Mouse (Mus musculus) E14TG2a.4 (cell line): ENCODE data around the gene Ints11.

Source experiments
- H3K27me3 ChIP-seq: 2 replicates; pipeline ENCODE4 v1.6.1; 2014; ENCODE audit warnings: low read length, control low read depth; ENCODE audit not compliant: insufficient read depth
- H3K36me3 ChIP-seq: 2 replicates; pipeline ENCODE4 v1.6.1; 2014; ENCODE audit warnings: low read length, control low read depth; ENCODE audit not compliant: insufficient read depth
- H3K4me1 ChIP-seq: replicated peaks from 2 replicates; pipeline ENCODE4 v1.6.1; 2014; ENCODE audit warnings: low read depth, low read length, control low read depth
- H3K4me3 ChIP-seq: replicated peaks from 2 replicates; pipeline ENCODE4 v1.5.1; 2014; ENCODE audit warnings: mild to moderate bottlenecking, low read length
- H3K9me3 ChIP-seq: 2 replicates; pipeline ENCODE4 v1.6.1; 2014; ENCODE audit warnings: low read length, control low read depth
- CTCF ChIP-seq: conservative IDR thresholded peaks from 2 replicates; pipeline ENCODE4 v1.5.1; 2014; ENCODE audit warnings: low read length
- NANOG ChIP-seq: IDR thresholded peaks from 2 replicates; pipeline ENCODE4 v1.6.1; 2014; ENCODE audit warnings: borderline replicate concordance, low read length, mixed read lengths
- POU5F1 ChIP-seq: IDR thresholded peaks from 2 replicates; pipeline ENCODE4 v1.6.1; 2014; ENCODE audit warnings: low read length, borderline replicate concordance

Ints11 gene

DNA sequence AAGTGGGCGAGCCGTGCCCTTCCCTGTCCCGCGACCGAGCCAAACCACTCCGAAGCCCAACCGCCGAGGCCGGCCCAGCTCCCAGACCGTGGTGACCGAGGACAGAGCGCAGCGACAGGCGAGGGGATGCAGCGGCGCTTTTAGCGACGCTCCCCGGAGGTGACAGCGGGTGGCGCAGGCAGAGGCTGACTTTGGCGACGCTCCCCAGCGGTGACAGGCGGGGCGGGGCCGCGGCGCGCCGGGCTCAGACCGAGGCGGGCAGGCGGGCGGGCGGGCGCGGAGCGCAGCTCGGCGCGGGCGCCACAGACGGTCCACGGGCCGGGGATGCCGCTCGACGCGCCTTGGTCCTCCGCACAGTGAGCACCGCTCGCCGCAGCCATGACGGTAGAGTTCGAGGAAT lies 22.7 kb downstream of the Ints11 start:
- Histone ChIP-seq H3K36me3 (peaks cover 47% of the 10 kb centered on the region), H3K4me3 (peak overlapping the region; percentile 99), H3K4me1 (peaks cover 70% of the 10 kb centered on the region), H3K27me3 (peaks cover 3% of the 10 kb centered on the region; the same call in 1 of the 2 replicates), H3K9me3 (no peaks in the 10 kb centered on the region)
- TF ChIP-seq CTCF (no peak), NANOG (no peak), POU5F1 (no peak)

- Histone ChIP-seq H3K27me3 (peaks cover 3% of the 10 kb centered on the region; the same call in 1 of the 2 replicates), H3K4me3 (peak overlapping the region; percentile 99)
- TF ChIP-seq POU5F1, result no peak
- no peak for TF ChIP-seq NANOG
- no peak for TF ChIP-seq CTCF
Observed at GRCm38 (mm10) chr4:155892438-155893211, 23.3 kb downstream of the Ints11 start.

DNA sequence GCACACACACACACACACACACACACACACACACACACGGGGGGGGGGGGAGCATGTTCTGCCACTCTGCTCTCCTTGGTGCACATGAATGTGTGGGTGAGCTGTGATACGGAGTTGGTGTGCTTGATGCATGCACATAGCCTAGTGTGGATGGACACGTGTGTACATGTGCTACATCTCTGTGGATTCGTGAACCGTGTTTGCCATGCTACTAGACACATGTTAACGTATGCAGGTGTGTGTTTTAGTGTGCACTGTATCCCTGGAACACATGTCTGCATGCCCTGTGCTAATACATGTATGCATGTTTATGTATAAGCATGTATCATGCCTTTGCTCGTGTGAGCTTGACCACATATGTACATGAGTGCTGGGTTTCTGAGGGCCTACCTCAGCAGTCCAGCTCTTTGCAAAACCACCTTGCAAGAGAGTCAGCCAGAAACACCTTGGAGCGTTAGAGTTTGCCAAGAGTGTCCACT lies 23.9 kb downstream of the Ints11 start:
- H3K27me3 ChIP-seq, result peaks cover 3% of the 10 kb centered on the region; the same call in 1 of the 2 replicates
- TF ChIP-seq POU5F1 (no peak), NANOG (no peak), CTCF (no peak)
- H3K36me3 ChIP-seq, result peaks cover 40% of the 10 kb centered on the region
- peaks cover 60% of the 10 kb centered on the region for H3K4me1 ChIP-seq
- H3K9me3 ChIP-seq, result no peaks in the 10 kb centered on the region
- H3K4me3 ChIP-seq, result peak overlapping the region; percentile 99

More at GRCm38 (mm10) chr4:155892438-155893211, 23.3 kb downstream of the Ints11 start:
- H3K9me3 ChIP-seq, result no peaks in the 10 kb centered on the region
- H3K36me3 ChIP-seq, result peaks cover 43% of the 10 kb centered on the region
- H3K4me1 ChIP-seq, result peaks cover 64% of the 10 kb centered on the region

DNA sequence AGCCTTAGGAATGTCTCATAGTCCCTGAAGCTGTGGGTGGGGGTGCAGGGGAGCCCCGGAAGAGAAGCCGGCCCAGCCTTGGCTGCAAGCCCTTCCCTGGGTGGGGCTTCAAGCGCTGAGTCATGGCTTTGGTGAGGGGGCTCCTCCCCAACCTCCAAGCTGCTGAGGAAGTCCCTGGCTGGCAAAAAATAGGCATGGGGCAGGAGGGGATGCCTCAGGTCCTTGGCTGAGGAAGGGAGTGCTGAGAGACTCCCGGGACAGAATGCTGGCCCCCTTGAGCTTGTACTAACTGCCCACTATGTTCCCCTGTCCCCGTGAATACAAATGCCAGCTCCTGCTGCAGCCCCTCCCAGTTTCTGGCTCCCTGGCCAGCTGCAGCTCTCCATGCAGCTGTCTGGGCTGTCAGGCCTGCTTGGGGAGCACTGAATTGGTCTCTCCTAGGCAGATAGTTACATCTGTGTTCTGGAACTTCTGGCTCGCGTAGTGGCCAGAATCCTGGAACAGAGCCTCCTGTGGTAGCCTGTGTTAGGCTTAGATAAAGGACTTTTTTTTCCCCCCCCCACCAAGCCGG lies 25.1 kb downstream of the Ints11 start:
- H3K9me3 ChIP-seq, result no peaks in the 10 kb centered on the region

DNA sequence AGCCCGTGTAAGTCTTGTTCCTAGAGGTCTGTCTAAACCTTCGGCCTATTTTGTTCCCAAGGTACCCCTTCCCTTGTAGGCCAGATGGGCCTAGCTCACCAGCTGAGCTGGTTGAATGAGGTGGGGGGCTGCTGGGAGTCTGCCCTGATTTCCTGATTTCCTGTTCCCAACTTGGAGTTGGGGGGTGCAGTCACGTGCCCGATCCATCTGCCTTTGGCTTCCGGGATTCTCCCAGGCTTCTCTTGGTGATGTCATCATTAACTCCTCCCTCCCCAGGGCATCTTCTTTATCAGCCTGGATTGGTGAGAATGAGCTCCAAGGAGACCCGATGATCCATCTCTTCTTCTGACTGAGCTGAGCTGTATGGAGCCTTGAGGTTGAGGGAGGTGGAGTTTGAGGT lies 25.9 kb downstream of the Ints11 start:
- Histone ChIP-seq H3K36me3 (peaks cover 40% of the 10 kb centered on the region), H3K4me3 (peak overlapping the region; percentile 99), H3K4me1 (peaks cover 49% of the 10 kb centered on the region), H3K9me3 (no peaks in the 10 kb centered on the region), H3K27me3 (peaks cover 3% of the 10 kb centered on the region; the same call in 1 of the 2 replicates)
- TF ChIP-seq CTCF, result no peak
- no peak for TF ChIP-seq POU5F1
- no peak for TF ChIP-seq NANOG

More for the DNA sequence above, 25.1 kb downstream of the Ints11 start:
- H3K4me1 ChIP-seq, result peaks cover 57% of the 10 kb centered on the region
- H3K36me3 ChIP-seq, result peaks cover 40% of the 10 kb centered on the region
- peak overlapping the region; percentile 99 for H3K4me3 ChIP-seq
- H3K27me3 ChIP-seq, result peaks cover 3% of the 10 kb centered on the region; the same call in 1 of the 2 replicates
- TF ChIP-seq POU5F1 (no peak), CTCF (no peak), NANOG (no peak)

DNA sequence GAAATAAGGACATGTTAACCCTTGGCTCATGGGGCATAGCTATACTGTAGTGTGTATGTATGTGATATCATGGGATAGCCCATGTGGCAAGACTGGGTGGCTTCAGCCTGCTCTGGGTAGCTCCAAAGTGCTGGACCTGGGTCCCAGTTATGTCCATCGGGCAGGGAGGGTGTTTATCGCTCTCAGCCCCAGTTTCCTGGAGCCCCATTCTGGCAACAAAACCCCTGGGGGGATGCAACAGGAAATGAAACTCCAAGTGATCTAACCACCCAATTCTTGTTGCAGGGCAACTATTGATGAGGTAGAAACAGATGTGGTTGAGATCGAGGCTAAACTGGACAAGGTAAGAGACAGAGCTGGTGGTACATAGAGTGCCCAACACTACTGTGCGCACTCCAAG lies 26.5 kb downstream of the Ints11 start:
- Histone ChIP-seq H3K4me1 (peaks cover 43% of the 10 kb centered on the region), H3K36me3 (peaks cover 39% of the 10 kb centered on the region), H3K27me3 (peaks cover 3% of the 10 kb centered on the region; the same call in 1 of the 2 replicates), H3K9me3 (no peaks in the 10 kb centered on the region), H3K4me3 (peak overlapping the region; percentile 99; the same call in 1 of the 2 replicates)
- TF ChIP-seq POU5F1 (no peak), NANOG (no peak)

GRCm38 (mm10) chr4:155896461-155896860 lies 27.1 kb downstream of the Ints11 start:
- Histone ChIP-seq H3K9me3 (no peaks in the 10 kb centered on the region), H3K4me1 (peaks cover 41% of the 10 kb centered on the region), H3K4me3 (no peak overlapping the region), H3K27me3 (peaks cover 3% of the 10 kb centered on the region; the same call in 1 of the 2 replicates), H3K36me3 (peaks cover 45% of the 10 kb centered on the region)
- TF ChIP-seq POU5F1 (no peak), NANOG (no peak), CTCF (no peak)

GRCm38 (mm10) chr4:155898318-155898717 lies 29.0 kb downstream of the Ints11 start:
- no peaks in the 10 kb centered on the region for H3K9me3 ChIP-seq
- H3K4me1 ChIP-seq, result peaks cover 34% of the 10 kb centered on the region
- H3K4me3 ChIP-seq, result no peak overlapping the region
- no peaks in the 10 kb centered on the region for H3K27me3 ChIP-seq
- H3K36me3 ChIP-seq, result peaks cover 64% of the 10 kb centered on the region
- TF ChIP-seq CTCF, result no peak
- no peak for TF ChIP-seq NANOG
- no peak for TF ChIP-seq POU5F1
